Mouse (Mus musculus) olfactory bulb, adult 2 months (tissue): ENCODE results near the gene Aadat.

Experiments
- CTCF ChIP-seq: fragments of 200-500 bp; IDR thresholded peaks from 2 replicates; pipeline ENCODE4 v1.5.1; 2012; ENCODE audit warnings: low read depth, mild to moderate bottlenecking, low read length, moderate library complexity; ENCODE audit not compliant: insufficient read depth
- POLR2A ChIP-seq: fragments of 200-500 bp; IDR thresholded peaks from 2 replicates; pipeline ENCODE4 v1.6.1; 2012; ENCODE audit warnings: mild to moderate bottlenecking, low read depth, low read length, moderate library complexity; ENCODE audit not compliant: insufficient read depth

GRCm38 (mm10) chr8:60566783-60567182, 61.1 kb downstream of the Aadat start:
- TF ChIP-seq POLR2A (no peak), CTCF (no peak)
